Mouse (Mus musculus) forebrain, postnatal 0 days (tissue): ENCODE measurements around the gene Ptf1a. TPM values are rescaled to one million over a fixed set of nuclear protein-coding genes. Genes with fewer than 3 reads are reported as not detected.

Experiments
- ATAC-seq: fragments of 200-750 bp; cut with Nextera tagmentation; 2 replicates; pipeline ENCODE4 v1.8.0; 2017; ENCODE audit warnings: mild to moderate bottlenecking, moderate library complexity
- DNase-seq: peaks from one replicate; pipeline ENCODE4 v3.0.0-alpha.2; 2015
- H3K27ac ChIP-seq: fragments of 300-500 bp; sonication (generic); 2 replicates; pipeline ENCODE4 v1.5.1; 2014; ENCODE audit warnings: low read depth, mild to moderate bottlenecking, antibody characterized with exemption, low read length, moderate library complexity, mixed read lengths
- H3K27me3 ChIP-seq: fragments of 300-500 bp; sonication (generic); 2 replicates; pipeline ENCODE4 v1.6.1; 2014; ENCODE audit warnings: mild to moderate bottlenecking, low read length, mixed read lengths; ENCODE audit not compliant: insufficient read depth
- H3K36me3 ChIP-seq: fragments of 300-500 bp; sonication (generic); 2 replicates; pipeline ENCODE4 v1.6.1; 2014; ENCODE audit warnings: mild to moderate bottlenecking, moderate library complexity; ENCODE audit not compliant: insufficient read depth
- H3K4me1 ChIP-seq: fragments of 300-500 bp; sonication (generic); 2 replicates; pipeline ENCODE4 v1.6.1; 2014; ENCODE audit warnings: antibody characterized with exemption; ENCODE audit not compliant: insufficient read depth
- H3K4me2 ChIP-seq: fragments of 300-500 bp; sonication (generic); 2 replicates; pipeline ENCODE4 v1.6.1; 2014; ENCODE audit warnings: low read depth, mild to moderate bottlenecking, moderate library complexity
- H3K4me3 ChIP-seq: fragments of 300-500 bp; sonication (generic); 2 replicates; pipeline ENCODE4 v1.5.1; 2014; ENCODE audit warnings: low read depth, low read length, mixed read lengths
- H3K9ac ChIP-seq: fragments of 300-500 bp; sonication (generic); 2 replicates; pipeline ENCODE4 v1.6.1; 2014; ENCODE audit warnings: mild to moderate bottlenecking
- H3K9me3 ChIP-seq: fragments of 300-500 bp; sonication (generic); 2 replicates; pipeline ENCODE4 v1.6.1; 2016; ENCODE audit warnings: low read length
- CTCF ChIP-seq: sonication (generic); IDR thresholded peaks from 2 replicates; pipeline ENCODE4 v1.5.1; 2016; ENCODE audit warnings: antibody characterized with exemption, control low read depth, low read depth
- WGBS: fragments of 180-500 bp; shearing (Covaris S2); extraction: QIAGEN DNeasy Blood & Tissue Kit; methylation state at CpG from one replicate; pipeline ENCODE4 v1.1.7; 2014; 5-methylcytosine and 5-hydroxymethylcytosine counted together
- polyA plus RNA-seq: library from polyadenylated mRNA; unstranded; fragments of >200 nt; fragmentation: Nextera tagmentation; extraction: Ambion mirVana; gene quantifications from 2 replicates; pipeline ENCODE4 v1.2.1, GENCODE M21; 2015
- total RNA-seq: library from RNA; depleted of rRNA; stranded (reverse); fragments of >200 nt; gene quantifications from 2 replicates; pipeline ENCODE4 v1.2.3, GENCODE M21; 2014

Gene Ptf1a
- total and polyA plus RNA-seq, 2 experiments from 2014 or later: not detected

DNA sequence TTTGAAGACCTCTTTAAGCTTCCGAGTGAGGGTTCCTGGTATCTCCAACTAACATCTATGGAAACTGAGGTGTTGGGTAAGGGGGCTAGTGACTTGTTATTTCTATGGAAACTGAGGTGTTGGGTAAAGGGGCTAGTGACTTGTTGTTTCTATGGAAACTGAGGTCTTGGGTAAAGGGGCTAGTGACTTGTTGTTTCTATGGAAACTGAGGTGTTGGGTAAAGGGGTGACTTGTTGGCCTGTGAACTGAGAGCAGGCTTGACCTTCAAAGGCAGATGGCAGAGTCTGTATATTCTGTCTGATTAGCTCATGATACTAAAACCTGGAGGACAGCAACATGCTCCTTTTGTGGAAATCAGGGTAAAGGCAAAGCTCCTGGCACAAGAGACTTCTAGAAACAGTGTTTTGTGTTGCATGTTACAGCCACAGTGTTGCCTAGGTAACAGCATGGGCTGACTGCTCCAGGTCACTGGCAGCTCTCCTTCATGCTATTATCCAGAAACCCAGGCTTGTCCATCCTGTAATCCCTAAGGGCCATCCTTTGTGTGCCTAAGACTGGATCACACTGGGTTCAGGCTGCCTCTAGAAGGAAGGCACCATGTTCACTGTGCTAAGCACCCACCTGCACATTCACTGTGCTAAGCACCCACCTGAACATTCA, 25.6 kb upstream of the Ptf1a start:
- DNase-seq: no peak
- Histone ChIP-seq H3K36me3 (no peaks in the 10 kb centered on the region), H3K4me2 (no peak overlapping the region), H3K9me3 (no peaks in the 10 kb centered on the region), H3K27me3 (peaks cover 8% of the 10 kb centered on the region; the same call in 1 of the 2 replicates), H3K4me3 (no peak overlapping the region), H3K4me1 (no peaks in the 10 kb centered on the region), H3K9ac (no peak overlapping the region), H3K27ac (no peak overlapping the region)
- ATAC-seq: peak; percentile 43; the same call in 1 of the 2 replicates
- 80% methylated on average over 1 of the region's 1 CpGs for WGBS
- TF ChIP-seq CTCF: no peak

DNA sequence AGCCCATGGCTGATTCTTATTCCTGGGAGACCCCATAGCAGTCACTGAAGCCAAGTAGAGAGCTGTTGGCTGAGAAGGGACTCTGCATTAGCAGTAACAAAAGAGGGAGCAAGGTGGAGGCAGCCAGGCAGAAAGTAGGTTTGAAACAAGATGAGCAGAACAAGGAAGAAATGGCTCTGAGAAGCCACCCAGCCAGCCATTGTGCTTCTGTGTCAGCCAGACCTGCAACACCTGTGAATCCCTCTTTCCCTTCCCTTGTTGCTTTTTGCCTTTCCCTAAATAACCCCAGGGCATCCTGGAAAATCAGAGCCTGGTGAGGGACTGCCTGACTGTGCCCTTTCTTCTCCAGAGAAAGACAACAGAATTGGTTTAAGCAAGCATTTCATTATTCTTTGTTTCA, 23.2 kb upstream of the Ptf1a start:
- Histone ChIP-seq H3K4me3 (no peak overlapping the region), H3K9me3 (no peaks in the 10 kb centered on the region)

DNA sequence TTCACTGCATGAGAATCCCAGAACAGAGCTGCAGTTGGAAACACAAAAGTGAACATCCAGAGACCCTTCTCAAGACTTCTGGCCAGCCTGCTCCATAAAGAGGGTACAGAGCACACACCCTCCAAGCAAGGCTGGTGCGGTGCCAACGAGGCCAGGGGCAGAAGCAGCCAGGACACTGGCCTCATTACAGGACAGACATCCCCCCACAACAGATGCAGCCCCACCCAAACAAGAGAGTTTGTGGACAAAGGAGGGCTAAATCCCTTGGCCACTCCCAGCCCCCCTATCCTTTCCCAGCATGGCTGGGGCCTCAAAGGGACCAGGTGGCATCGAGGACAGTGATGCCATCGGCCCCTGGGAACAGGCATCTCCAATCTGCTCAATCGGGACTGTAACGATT, 22.4 kb upstream of the Ptf1a start:
- H3K27ac ChIP-seq: no peak overlapping the region
- no peaks in the 10 kb centered on the region for H3K4me1 ChIP-seq
- H3K9ac ChIP-seq: no peak overlapping the region
- H3K4me2 ChIP-seq: no peak overlapping the region
- no peaks in the 10 kb centered on the region for H3K9me3 ChIP-seq
- DNase-seq (no peak), ATAC-seq (no peak)
- H3K27me3 ChIP-seq: peaks cover 26% of the 10 kb centered on the region
- TF ChIP-seq CTCF: no peak
- H3K36me3 ChIP-seq: no peaks in the 10 kb centered on the region
- H3K4me3 ChIP-seq: no peak overlapping the region
- WGBS: 50% methylated on average over 6 of the region's 6 CpGs

More for the DNA sequence above, 23.2 kb upstream of the Ptf1a start:
- Histone ChIP-seq H3K4me1 (no peaks in the 10 kb centered on the region), H3K4me2 (no peak overlapping the region), H3K27me3 (peaks cover 23% of the 10 kb centered on the region), H3K9ac (no peak overlapping the region), H3K36me3 (no peaks in the 10 kb centered on the region), H3K27ac (no peak overlapping the region)
- no peak for TF ChIP-seq CTCF
- no peak for ATAC-seq
- no peak for DNase-seq

DNA sequence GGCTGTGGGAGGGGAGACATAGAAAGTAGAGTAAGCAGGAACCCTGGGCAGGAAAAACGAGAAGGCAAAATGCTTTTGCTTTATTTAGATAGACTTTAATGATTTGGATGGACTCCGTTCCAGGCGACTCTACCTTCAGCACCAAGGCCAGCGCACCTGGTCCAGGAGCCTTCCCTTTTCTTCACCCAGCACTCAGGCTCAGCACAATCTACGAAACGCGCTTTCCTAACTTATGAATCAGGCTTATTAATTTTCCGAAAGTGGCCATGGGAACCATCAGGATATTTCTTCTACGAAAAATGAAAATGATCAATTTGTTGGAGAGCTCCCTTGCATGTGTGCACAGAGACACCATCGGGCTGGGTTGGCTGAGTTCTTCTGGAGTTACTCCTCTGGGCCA, 16.4 kb upstream of the Ptf1a start:
- TF ChIP-seq CTCF: no peak
- Histone ChIP-seq H3K4me3 (no peak overlapping the region), H3K36me3 (no peaks in the 10 kb centered on the region), H3K27ac (no peak overlapping the region), H3K9ac (no peak overlapping the region), H3K4me1 (no peaks in the 10 kb centered on the region; the same call in 1 of the 2 replicates), H3K27me3 (peaks cover 63% of the 10 kb centered on the region), H3K4me2 (no peak overlapping the region), H3K9me3 (no peaks in the 10 kb centered on the region)
- 4% methylated on average over 10 of the region's 10 CpGs for WGBS
- ATAC-seq (no peak), DNase-seq (peak; percentile 35)

DNA sequence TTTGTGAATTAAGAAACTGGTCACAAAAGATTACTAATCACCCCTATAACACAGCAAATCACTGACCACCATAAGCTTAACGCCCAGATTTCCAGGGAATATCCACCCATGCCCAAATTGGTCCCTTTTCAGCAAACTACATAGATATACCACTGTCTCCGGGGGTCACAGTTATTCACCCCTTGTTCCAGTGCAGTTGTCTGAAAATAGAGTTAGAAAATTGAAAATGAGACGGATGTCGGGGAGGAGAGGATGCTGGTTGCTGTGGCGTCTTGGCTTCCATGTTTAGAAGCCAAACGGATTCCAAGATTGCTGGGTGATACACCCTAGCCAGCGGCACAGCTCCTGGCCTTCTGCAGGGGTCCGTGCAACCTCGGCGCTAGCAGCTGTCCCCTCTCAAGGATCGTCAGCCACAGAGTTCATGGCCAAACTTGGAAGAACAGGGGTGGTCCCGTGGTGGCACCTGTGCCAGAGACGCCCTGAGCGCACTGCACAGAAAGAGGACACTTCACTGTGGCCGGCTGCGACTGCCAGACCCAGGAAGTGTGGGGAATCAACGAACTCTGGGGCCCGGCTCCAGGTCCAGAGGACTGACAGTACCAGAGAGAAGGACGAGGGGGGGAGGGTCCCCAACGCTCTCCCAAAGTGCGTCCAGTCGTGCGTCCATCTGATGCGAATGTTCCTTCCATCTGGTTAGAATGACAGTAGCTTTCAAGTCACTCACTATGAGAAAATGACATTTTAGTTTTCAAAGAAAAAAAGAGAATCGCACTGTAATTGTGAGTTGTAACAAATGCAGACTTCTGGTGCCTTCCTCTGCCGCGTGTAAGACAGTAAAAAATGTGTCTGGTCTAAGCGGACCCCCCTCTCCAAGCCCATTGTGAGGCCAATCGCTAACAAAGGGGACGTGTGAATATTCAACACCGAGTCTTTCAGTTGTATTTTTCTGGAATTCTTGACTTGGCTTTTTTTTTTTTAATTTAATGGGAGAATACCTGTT, 15.5 kb upstream of the Ptf1a start:
- Histone ChIP-seq H3K9me3 (no peaks in the 10 kb centered on the region), H3K4me3 (peak overlapping the region; percentile 22; the same call in 1 of the 2 replicates), H3K36me3 (no peaks in the 10 kb centered on the region), H3K4me1 (no peaks in the 10 kb centered on the region; the same call in 1 of the 2 replicates), H3K27ac (no peak overlapping the region), H3K27me3 (peaks cover 73% of the 10 kb centered on the region), H3K4me2 (peak overlapping the region; percentile 47), H3K9ac (no peak overlapping the region)
- DNase-seq (peak; percentile 73), ATAC-seq (no peak)
- TF ChIP-seq CTCF: no peak
- WGBS: 3% methylated on average over 31 of the region's 31 CpGs

DNA sequence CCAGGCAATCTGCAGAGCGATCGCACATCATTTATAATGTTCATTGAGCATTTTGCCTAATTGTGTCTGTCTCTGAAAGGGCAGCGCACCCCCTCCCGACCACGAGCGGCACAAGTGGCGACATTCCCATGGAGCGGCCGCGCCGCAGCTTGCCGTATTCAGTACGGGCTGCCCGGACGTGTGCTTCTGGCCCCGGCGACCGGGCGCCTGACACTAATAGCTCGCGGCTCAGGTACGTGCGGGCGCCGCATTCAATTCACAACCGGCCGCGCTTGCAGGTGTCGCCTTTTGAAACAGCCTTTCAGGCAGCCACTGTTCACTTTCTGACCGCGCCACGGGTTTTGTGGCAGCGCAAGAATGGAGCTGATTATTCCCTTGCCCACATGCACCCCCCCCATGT, 14.7 kb upstream of the Ptf1a start:
- Histone ChIP-seq H3K36me3 (no peaks in the 10 kb centered on the region), H3K4me3 (peak overlapping the region; percentile 22), H3K27ac (no peak overlapping the region), H3K9me3 (no peaks in the 10 kb centered on the region), H3K4me2 (peak overlapping the region; percentile 47), H3K4me1 (no peaks in the 10 kb centered on the region; the same call in 1 of the 2 replicates), H3K9ac (no peak overlapping the region), H3K27me3 (peaks cover 73% of the 10 kb centered on the region)
- peak; percentile 17; the same call in 1 of the 2 replicates for ATAC-seq
- DNase-seq: no peak
- TF ChIP-seq CTCF: no peak
- under 1% methylated on average over 33 of the region's 33 CpGs for WGBS

DNA sequence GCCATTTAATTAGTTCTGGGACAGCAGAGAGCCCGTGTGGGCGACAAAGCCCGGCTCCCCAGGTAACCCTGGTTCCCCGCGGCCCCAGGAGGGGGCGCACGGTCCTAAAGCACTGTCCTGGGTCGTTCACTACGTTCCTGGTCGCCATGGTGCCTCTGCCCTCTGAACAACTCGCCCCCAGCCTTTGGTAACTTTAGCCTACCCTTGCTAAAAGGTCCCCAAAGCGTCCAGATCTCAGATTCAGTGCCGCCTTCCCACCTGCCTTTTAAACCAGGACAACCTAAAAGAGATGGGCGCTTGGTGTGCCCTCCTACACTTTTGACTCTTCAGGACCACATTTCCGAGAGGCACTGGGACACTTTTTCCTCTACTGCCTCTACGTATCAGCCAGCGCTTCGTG, 14.3 kb upstream of the Ptf1a start:
- Histone ChIP-seq H3K27ac (no peak overlapping the region), H3K36me3 (no peaks in the 10 kb centered on the region), H3K4me1 (no peaks in the 10 kb centered on the region; the same call in 1 of the 2 replicates), H3K4me3 (peak overlapping the region; percentile 22), H3K27me3 (peaks cover 75% of the 10 kb centered on the region), H3K4me2 (peak overlapping the region; percentile 47), H3K9me3 (no peaks in the 10 kb centered on the region), H3K9ac (no peak overlapping the region)
- under 1% methylated on average over 18 of the region's 18 CpGs for WGBS
- DNase-seq (no peak), ATAC-seq (peak; percentile 69)
- peak; percentile 50 for TF ChIP-seq CTCF
